Mouse (Mus musculus) ES-E14 (cell line): ENCODE data around the gene Erc2. TPM values are rescaled to one million over a fixed set of nuclear protein-coding genes. Genes with fewer than 3 reads are reported as not detected.

Experiments
- DNase-seq: peaks from one replicate; pipeline ENCODE4 v3.0.0-alpha.2; 2013; ENCODE audit warnings: low read depth, low spot score
- H3K27ac ChIP-seq: 2 replicates; pipeline ENCODE4 v1.5.1; 2012; ENCODE audit warnings: low read depth, mild to moderate bottlenecking, low read length, moderate library complexity, mixed read lengths; ENCODE audit not compliant: poor library complexity, insufficient read depth, severe bottlenecking
- H3K36me3 ChIP-seq: 2 replicates; pipeline ENCODE4 v1.6.1; 2012; ENCODE audit warnings: mild to moderate bottlenecking, low read length, moderate library complexity, mixed read lengths; ENCODE audit not compliant: control insufficient read depth, poor library complexity, insufficient read depth, severe bottlenecking
- H3K4me1 ChIP-seq, 2 experiments: fragments of 150-350 bp in 1 of 2; sonication (generic) in 1 of 2; 2 replicates each; pipeline ENCODE4 v1.6.1; 2012; ENCODE audit warnings: low read length in 2 of 2, mild to moderate bottlenecking in 1 of 2, mixed read lengths in 1 of 2; ENCODE audit not compliant: control insufficient read depth in 2 of 2, insufficient read depth in 2 of 2, poor library complexity in 1 of 2
- H3K4me3 ChIP-seq, 2 experiments: fragments of 150-350 bp in 1 of 2; sonication (generic) in 1 of 2; 2 replicates each; pipeline ENCODE4 v1.5.1; 2012; ENCODE audit warnings: low read length in 2 of 2, low read depth in 1 of 2, mild to moderate bottlenecking in 1 of 2, mixed read lengths in 1 of 2; ENCODE audit not compliant: insufficient read depth in 1 of 2, poor library complexity in 1 of 2, severe bottlenecking in 1 of 2
- H3K9ac ChIP-seq: 2 replicates; pipeline ENCODE4 v1.6.1; 2012; ENCODE audit warnings: low read depth, mild to moderate bottlenecking, low read length, mixed read lengths; ENCODE audit not compliant: poor library complexity, insufficient read depth, severe bottlenecking
- H3K9me3 ChIP-seq: fragments of 150-350 bp; sonication (generic); 2 replicates; pipeline ENCODE4 v1.6.1; 2012; ENCODE audit warnings: low read depth, mild to moderate bottlenecking, low read length; ENCODE audit not compliant: control insufficient read depth, insufficient read depth
- CHD2 ChIP-seq: IDR thresholded peaks from 2 replicates; pipeline ENCODE4 v1.6.1; 2014; ENCODE audit warnings: mild to moderate bottlenecking, low read depth, low read length, inconsistent platforms
- HCFC1 ChIP-seq: IDR thresholded peaks from 2 replicates; pipeline ENCODE4 v1.6.1; 2012; ENCODE audit warnings: low read length, inconsistent platforms, borderline replicate concordance; ENCODE audit not compliant: insufficient read depth
- MAFK ChIP-seq: IDR thresholded peaks from 2 replicates; pipeline ENCODE4 v1.6.1; 2014; ENCODE audit warnings: mild to moderate bottlenecking, low read depth, low read length, inconsistent platforms; ENCODE audit not compliant: insufficient read depth
- ZC3H11A ChIP-seq: IDR thresholded peaks from 2 replicates; pipeline ENCODE4 v1.6.1; 2012; ENCODE audit warnings: low read depth, mild to moderate bottlenecking, inconsistent platforms, low read length, borderline replicate concordance
- ZNF384 ChIP-seq: IDR thresholded peaks from 2 replicates; pipeline ENCODE4 v1.6.1; 2012; ENCODE audit warnings: low read depth, low read length, inconsistent platforms
- in situ Hi-C, 2 experiments: fragments of 600-800 bp; cut with MboI; formaldehyde crosslinking; loops; one replicate each; pipeline ENCODE4 v1.15.1; 2025; ENCODE audit warnings: low sequenced_read_pairs in 2 of 2, inconsistent platforms in 1 of 2; ENCODE audit not compliant: unreplicated experiment in 2 of 2
- total RNA-seq: library from RNA; depleted of rRNA; stranded (reverse); fragments of 300-350 nt; gene quantifications from 2 replicates; pipeline ENCODE4 v1.2.3, GENCODE M21; 2012

Gene Erc2
- total RNA-seq, 1 experiment: 9.1 TPM

- Histone ChIP-seq H3K4me1 (no peaks in the 10 kb centered on the region), H3K27ac (no peak overlapping the region), H3K36me3 (no peaks in the 10 kb centered on the region), H3K4me3 (no peak overlapping the region), H3K9me3 (no peaks in the 10 kb centered on the region), H3K9ac (no peak overlapping the region)
- no peak for TF ChIP-seq HCFC1
- in situ Hi-C loops: no loop called here
- no peak for DNase-seq
Observed at GRCm38 (mm10) chr14:27642981-27643380, 20.8 kb downstream of the Erc2 start.

DNA sequence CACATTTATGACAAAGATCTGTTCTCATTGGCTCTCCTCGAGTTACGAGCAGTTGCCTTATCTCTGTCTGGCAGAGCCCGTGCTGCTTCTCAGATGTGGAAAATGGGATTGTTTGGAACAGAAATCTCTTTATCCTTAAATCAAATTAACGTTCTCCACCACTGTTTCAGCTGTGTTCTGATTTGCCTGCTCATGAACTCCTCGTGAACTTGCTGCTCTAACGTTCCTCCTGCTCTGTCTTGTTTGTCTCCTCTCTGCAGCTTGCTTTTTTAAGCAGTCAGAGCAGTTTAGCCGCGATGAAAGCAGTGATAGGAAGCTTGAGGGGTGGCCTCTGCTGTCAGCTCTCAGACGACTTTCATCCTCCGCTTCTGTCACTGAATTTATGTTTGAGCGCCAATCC, 32.4 kb downstream of the Erc2 start:
- in situ Hi-C loops: no loop called here
- no peaks in the 10 kb centered on the region for H3K9me3 ChIP-seq
- TF ChIP-seq CHD2 (no peak), ZC3H11A (no peak), HCFC1 (no peak), MAFK (no peak), ZNF384 (no peak)
- no peaks in the 10 kb centered on the region for H3K4me1 ChIP-seq
- DNase-seq: no peak
- no peak overlapping the region for H3K9ac ChIP-seq
- H3K4me3 ChIP-seq: no peak overlapping the region
- no peak overlapping the region for H3K27ac ChIP-seq
- peaks cover 5% of the 10 kb centered on the region; the same call in 1 of the 2 replicates for H3K36me3 ChIP-seq

DNA sequence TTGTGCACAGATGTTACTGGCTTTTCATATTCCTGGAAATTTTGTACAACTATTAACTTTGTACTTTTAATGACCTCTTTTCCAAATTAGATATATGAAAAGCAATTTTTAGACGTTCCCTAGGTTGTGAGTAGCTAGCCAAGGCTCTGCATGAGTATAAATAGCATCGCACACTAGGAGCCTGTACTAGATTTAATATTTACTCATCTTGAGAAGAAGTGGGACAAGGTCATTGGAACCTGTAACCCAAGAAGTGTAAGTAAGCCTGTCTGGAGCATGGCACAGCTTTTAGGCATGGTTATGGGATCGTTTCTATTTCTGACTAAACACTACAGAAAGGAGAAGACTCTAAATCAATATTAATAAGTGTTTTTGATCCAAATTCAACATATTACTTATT, 36.4 kb downstream of the Erc2 start:
- Histone ChIP-seq H3K36me3 (peaks cover 3% of the 10 kb centered on the region; the same call in 1 of the 2 replicates), H3K4me3 (no peak overlapping the region), H3K9me3 (no peaks in the 10 kb centered on the region), H3K9ac (no peak overlapping the region), H3K27ac (no peak overlapping the region), H3K4me1 (no peaks in the 10 kb centered on the region)
- DNase-seq: no peak
- in situ Hi-C loops: no loop called here
- TF ChIP-seq MAFK (no peak), ZC3H11A (no peak)

- in situ Hi-C loops: no loop called here
- TF ChIP-seq ZNF384 (no peak), ZC3H11A (no peak), HCFC1 (no peak), MAFK (no peak), CHD2 (no peak)
- DNase-seq: no peak
Observed at GRCm38 (mm10) chr14:27661466-27661865, 39.2 kb downstream of the Erc2 start.

DNA sequence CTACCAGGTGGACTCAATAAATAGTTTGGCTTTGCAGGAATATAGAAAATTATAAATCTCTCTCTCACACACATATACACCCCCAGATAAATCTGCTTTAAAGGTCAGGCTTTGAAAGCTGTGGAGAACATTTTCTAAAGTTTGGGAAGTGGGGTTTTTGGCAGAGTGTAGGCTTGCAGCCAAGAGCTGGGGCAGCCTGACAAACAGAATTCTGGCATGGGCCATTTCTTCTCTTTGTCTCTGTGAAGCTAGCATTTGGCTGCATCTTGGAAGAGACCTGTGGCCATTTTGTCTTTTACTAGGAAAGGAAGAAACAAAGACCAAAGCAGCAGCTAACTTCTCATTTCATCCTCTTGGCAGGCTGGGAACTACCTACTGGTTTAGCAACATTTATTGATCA, 40.0 kb downstream of the Erc2 start:
- Histone ChIP-seq H3K4me3 (no peak overlapping the region), H3K4me1 (peaks cover 0 to 2% of the 10 kb centered on the region in 2 experiments; a peak in 1 of 4 replicates), H3K36me3 (no peaks in the 10 kb centered on the region), H3K9ac (no peak overlapping the region), H3K9me3 (no peaks in the 10 kb centered on the region), H3K27ac (no peak overlapping the region)
- in situ Hi-C loops: no loop called here
- TF ChIP-seq ZNF384 (no peak), CHD2 (no peak), ZC3H11A (no peak), MAFK (no peak), HCFC1 (no peak)
- DNase-seq: no peak

More at GRCm38 (mm10) chr14:27661466-27661865, 39.2 kb downstream of the Erc2 start:
- no peaks in the 10 kb centered on the region for H3K9me3 ChIP-seq
- H3K36me3 ChIP-seq: no peaks in the 10 kb centered on the region
- H3K4me3 ChIP-seq: no peak overlapping the region
- no peak overlapping the region for H3K27ac ChIP-seq
- H3K9ac ChIP-seq: no peak overlapping the region
- H3K4me1 ChIP-seq: peaks cover 0 to 2% of the 10 kb centered on the region in 2 experiments; a peak in 1 of 4 replicates
